Mouse (Mus musculus): ENCODE measurements around the gene Dzank1.

The Dzank1 gene

DNA sequence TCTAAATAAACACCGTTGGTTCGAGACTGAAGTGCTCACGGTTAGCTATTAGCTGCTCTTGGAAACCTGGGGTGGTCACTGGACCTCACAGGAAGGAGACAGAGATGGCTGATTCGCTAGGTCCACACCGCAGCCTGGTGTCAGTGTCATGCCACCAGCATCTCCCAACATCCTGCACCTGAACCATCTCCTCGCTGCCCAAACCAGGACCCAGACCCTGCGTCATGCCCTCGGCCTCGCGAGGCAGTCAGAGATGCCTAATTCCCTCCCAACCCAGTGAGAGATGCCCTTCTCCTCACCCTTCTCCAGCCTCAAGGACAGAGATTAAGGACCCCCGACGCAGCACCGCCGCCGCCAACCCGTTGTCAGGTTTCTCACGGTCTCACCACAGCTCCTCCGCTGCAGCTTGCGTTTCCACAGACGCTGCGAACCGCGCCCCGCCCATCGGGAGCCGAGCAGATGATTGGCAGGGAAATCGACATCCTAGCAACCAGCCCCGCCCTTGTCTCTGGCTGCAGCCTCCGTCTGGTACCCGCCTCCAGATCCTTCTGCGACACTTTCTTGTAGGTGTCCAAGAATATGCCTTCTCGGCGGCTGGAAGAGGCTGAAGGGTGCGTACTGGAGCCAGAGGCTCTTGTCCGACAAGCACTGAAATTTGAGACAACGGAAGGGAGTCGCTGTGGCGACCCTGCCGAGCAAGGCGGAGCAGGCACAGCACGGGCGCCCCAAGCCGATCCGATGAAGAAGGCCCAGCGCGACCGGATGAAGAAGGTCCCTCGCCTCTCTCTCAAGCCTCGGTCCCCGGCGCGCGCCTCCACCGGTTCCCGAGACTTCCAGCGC, at the start of gene Dzank1, which contains the start of gene Polr3f:
TSS of gene Dzank1 (minus strand) at position 434 of the 840 bp plus-strand sequence.
TSS of gene Polr3f (plus strand) at position 738 of the 840 bp plus-strand sequence.
- peak; percentile 97 for DNase-seq

- peak; percentile 95 for DNase-seq
Observed at GRCm38 (mm10) chr2:144555820-144556552, 28.8 kb upstream of the Dzank1 start, which contains the start of gene Sec23b. TSS of gene Sec23b (plus strand) at chr2:144556229.

GRCm38 (mm10) chr2:144555286-144555819, 28.1 kb upstream of the Dzank1 start:
- no peak for DNase-seq

DNA sequence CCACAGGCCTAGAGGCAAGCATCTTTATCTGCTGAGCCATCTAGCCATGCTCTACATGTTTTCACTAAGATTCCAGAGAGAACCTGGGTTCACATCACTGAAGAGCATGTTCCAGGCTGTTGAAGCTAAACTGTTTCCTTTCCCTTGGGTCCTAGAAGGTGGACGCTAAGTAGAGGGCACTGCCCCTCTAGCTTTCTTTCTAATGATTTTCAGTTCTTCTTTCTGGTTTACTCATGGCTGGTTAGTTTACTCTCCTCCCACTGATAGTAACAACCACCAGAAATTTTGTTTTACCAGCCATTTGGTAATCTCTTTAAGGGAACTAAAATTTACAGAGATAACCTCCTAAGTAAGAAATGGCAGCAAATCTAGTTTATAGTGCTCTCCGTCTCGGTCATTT, 26.7 kb upstream of the Dzank1 start:
- DNase-seq = no peak

DNA sequence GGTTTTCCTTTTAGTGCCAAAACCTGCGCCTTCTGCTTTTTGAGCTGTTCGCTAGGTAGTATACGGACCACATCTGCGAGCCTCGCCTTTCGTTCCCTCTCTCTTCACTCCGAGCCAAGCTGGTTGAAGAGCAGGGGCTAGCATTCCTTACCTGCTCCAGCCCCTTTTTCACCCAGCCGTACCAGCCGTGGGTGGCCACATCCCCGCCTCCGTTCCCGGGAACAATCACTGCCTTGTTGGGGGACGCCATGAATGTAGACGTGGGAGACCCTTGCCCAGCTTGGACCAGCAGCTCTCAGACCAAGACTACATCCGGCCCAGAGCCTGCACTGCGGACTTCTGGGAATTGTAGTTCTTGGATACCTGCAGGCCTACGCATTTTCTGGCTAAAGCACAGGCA, 23.3 kb upstream of the Dzank1 start, which contains the start of gene Rbbp9:
TSS of gene Rbbp9 (minus strand) at position 341 of the 400 bp plus-strand sequence.
- peak; percentile 61 for DNase-seq

GRCm38 (mm10) chr2:144547559-144547958, 20.3 kb upstream of the Dzank1 start:
- DNase-seq = no peak

GRCm38 (mm10) chr2:144545481-144545880, 18.3 kb upstream of the Dzank1 start:
- DNase-seq = no peak

- DNase-seq = no peak
Observed at GRCm38 (mm10) chr2:144545061-144545460, 17.8 kb upstream of the Dzank1 start.

GRCm38 (mm10) chr2:144544630-144545029, 17.4 kb upstream of the Dzank1 start:
- no peak for DNase-seq

GRCm38 (mm10) chr2:144543670-144544069, 16.5 kb upstream of the Dzank1 start:
- DNase-seq = no peak

GRCm38 (mm10) chr2:144541246-144541645, 14.0 kb upstream of the Dzank1 start:
- no peak for DNase-seq

GRCm38 (mm10) chr2:144537123-144537522, 9.9 kb upstream of the Dzank1 start:
- DNase-seq = no peak

DNA sequence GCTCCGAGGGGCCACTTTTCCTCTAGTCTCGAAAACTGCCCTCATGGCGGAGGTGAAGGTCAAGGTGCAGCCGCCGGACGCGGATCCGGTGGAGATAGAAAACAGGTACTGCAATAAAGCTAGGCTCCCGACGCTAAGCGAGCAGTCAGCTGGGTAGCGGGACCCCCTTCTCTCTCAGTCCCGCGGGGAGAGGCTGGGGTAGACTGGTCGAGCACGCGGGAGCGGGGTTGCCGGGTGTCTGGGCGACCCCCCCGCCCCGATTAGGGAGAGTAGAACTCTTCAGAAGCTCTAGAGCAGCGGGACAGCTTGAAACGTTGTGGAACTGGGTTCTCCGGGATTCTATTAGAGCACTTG, 584 bp upstream of the Dzank1 start:
- DNase-seq = no peak

GRCm38 (mm10) chr2:144525856-144526255, 1.4 kb downstream of the Dzank1 start:
- DNase-seq = peak; percentile 22

DNA sequence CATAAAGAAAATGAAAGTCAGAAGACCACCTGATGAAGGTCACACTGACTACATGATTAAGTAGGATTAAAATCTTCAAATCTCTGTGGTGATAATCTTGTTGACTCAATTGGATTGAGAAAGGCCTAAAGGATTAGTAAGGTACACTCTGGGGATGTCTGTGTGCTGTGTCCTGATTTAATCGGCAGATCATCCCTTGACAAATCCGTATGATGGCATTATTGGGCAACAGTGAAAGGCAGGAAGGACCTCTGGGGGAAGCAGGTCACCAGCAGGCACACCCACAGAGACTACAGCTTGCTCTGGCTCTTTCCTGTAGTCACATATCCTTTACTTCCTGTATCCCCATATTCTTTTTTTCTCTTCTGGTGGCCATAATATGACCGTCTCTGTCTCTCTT, 7.4 kb downstream of the Dzank1 start:
- no peak for DNase-seq

DNA sequence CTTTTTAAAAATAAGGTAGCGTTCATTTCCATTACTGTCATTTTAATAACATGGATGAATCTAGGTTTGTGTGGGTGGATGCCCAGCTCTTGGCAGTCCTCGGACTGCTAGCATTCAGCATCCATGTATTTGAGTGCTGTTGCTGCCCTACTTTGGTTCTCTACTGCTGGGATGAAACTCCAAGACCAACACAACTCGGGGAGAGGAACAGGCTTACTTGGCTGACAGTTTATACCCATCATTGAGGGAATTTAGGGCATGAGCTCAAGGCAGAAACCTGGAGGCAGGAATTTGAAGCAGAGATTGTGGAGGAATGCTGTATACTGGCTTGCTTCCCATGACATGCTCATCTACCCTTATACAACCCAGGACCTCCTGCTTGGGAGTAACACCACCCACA, 12.6 kb downstream of the Dzank1 start:
- DNase-seq = no peak

GRCm38 (mm10) chr2:144502134-144502533, 25.1 kb downstream of the Dzank1 start:
- no peak for DNase-seq

DNA sequence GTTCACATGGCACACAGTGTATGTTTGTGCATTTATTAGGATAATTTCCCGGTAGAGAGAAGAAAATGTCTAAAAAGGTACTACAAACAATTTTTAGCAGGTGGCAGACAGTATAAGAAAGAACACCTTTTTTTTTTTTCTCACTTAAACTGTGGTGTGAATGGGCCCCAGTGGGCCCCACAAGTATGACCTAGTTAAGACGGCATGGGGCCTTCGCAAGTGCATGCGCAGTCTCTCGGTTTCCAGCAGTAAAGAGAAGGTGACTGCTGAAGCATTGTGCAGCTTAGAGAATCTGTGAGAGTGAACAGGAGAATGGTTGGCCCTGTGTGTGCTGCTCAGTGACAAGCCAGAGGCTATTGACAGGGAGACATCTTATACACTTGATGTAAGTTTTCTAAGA, 37.9 kb downstream of the Dzank1 start:
- no peak for DNase-seq

GRCm38 (mm10) chr2:144487476-144487875, 39.7 kb downstream of the Dzank1 start:
- DNase-seq = no peak

GRCm38 (mm10) chr2:144485439-144485838, 41.8 kb downstream of the Dzank1 start:
- DNase-seq = no peak

DNA sequence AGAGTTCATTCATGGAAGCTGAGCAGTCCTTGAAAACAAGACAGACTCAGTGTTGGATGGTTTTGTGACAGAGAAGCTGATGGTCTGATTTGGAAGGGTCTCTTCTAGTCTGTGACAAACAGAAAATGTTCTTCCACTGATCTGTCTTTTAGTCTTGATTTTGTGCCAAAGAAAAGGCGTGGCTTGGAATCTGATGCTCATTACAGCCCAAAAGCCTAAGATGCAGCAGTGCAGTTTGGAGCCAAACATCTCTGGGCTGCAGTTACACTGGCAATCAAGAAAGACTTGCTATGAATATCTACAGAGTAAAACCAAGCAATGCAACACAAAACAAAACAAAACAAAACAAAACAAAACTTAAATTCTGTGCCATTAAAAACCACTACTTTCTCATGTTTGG, 43.1 kb downstream of the Dzank1 start:
- DNase-seq = no peak

GRCm38 (mm10) chr2:144479421-144479820, 47.8 kb downstream of the Dzank1 start:
- no peak for DNase-seq

- DNase-seq = no peak
Observed at GRCm38 (mm10) chr2:144467203-144467602, 60.0 kb downstream of the Dzank1 start.
